Mouse (Mus musculus) MEL (cell line): ENCODE data around the gene Thada. TPM values are rescaled to one million over a fixed set of nuclear protein-coding genes. Genes with fewer than 3 reads are reported as not detected.

ENCODE experiments used
- BHLHE40 ChIP-seq: IDR thresholded peaks from 2 replicates; pipeline ENCODE4 v1.6.1; 2012; ENCODE audit warnings: low read depth, mild to moderate bottlenecking, inconsistent platforms, low read length, improper control_type of control experiment, borderline replicate concordance
- CHD1 ChIP-seq: IDR thresholded peaks from 2 replicates; pipeline ENCODE4 v1.6.1; 2012; ENCODE audit warnings: low read depth, mild to moderate bottlenecking, inconsistent platforms, low read length, improper control_type of control experiment
- CTCF ChIP-seq, 3 experiments: IDR thresholded peaks in 2 of 3; conservative IDR thresholded peaks in 1 of 3; 2 replicates each; pipeline ENCODE4 v1.5.1; 2011 to 2012; ENCODE audit warnings: low read length in 3 of 3, low read depth in 2 of 3, mild to moderate bottlenecking in 2 of 3, improper control_type of control experiment in 1 of 3, inconsistent platforms in 1 of 3, mixed read lengths in 1 of 3, moderate library complexity in 1 of 3; ENCODE audit not compliant: control insufficient read depth in 1 of 3, insufficient read depth in 1 of 3, poor library complexity in 1 of 3, severe bottlenecking in 1 of 3
- E2F4 ChIP-seq: IDR thresholded peaks from 2 replicates; pipeline ENCODE4 v1.6.1; 2011; ENCODE audit warnings: low read depth, low read length, improper control_type of control experiment, borderline replicate concordance
- JUND ChIP-seq: IDR thresholded peaks from 2 replicates; pipeline ENCODE4 v1.6.1; 2011; ENCODE audit warnings: low read depth, mild to moderate bottlenecking, improper control_type of control experiment, low read length
- KAT2A ChIP-seq: conservative IDR thresholded peaks from 2 replicates; pipeline ENCODE4 v1.6.1; 2012; ENCODE audit warnings: low read depth, low read length, improper control_type of control experiment, inconsistent platforms
- MAX ChIP-seq: IDR thresholded peaks from 2 replicates; pipeline ENCODE4 v1.6.1; 2011; ENCODE audit warnings: low read length, improper control_type of control experiment
- MEF2A ChIP-seq: IDR thresholded peaks from 2 replicates; pipeline ENCODE4 v1.6.1; 2014; ENCODE audit warnings: low read depth, mild to moderate bottlenecking, inconsistent platforms, low read length, improper control_type of control experiment; ENCODE audit not compliant: poor library complexity, insufficient replicate concordance, severe bottlenecking; ENCODE audit errors: extremely low read depth
- MXI1 ChIP-seq: IDR thresholded peaks from 2 replicates; pipeline ENCODE4 v1.6.1; 2011; ENCODE audit warnings: mild to moderate bottlenecking, low read depth, low read length, improper control_type of control experiment
- NRF1 ChIP-seq: IDR thresholded peaks from 2 replicates; pipeline ENCODE4 v1.6.1; 2014; ENCODE audit warnings: low read depth, mild to moderate bottlenecking, inconsistent platforms, low read length, improper control_type of control experiment, moderate library complexity; ENCODE audit not compliant: poor library complexity, insufficient read depth, severe bottlenecking
- POLR2AphosphoS5 ChIP-seq: IDR thresholded peaks from 2 replicates; pipeline ENCODE4 v1.6.1; 2012; ENCODE audit warnings: low read depth, borderline replicate concordance, mild to moderate bottlenecking, inconsistent platforms, low read length, moderate library complexity, mixed read lengths
- RCOR1 ChIP-seq: IDR thresholded peaks from 2 replicates; pipeline ENCODE4 v1.6.1; 2012; ENCODE audit warnings: low read depth, mild to moderate bottlenecking, inconsistent platforms, low read length, improper control_type of control experiment
- TBP ChIP-seq: IDR thresholded peaks from 2 replicates; pipeline ENCODE4 v1.8.0; 2011; ENCODE audit warnings: low read depth, low read length, improper control_type of control experiment
- UBTF ChIP-seq: IDR thresholded peaks from 2 replicates; pipeline ENCODE4 v1.6.1; 2012; ENCODE audit warnings: low read depth, mild to moderate bottlenecking, inconsistent platforms, low read length, improper control_type of control experiment, moderate library complexity, borderline replicate concordance; ENCODE audit not compliant: insufficient read depth
- USF1 ChIP-seq: IDR thresholded peaks from 2 replicates; pipeline ENCODE4 v1.6.1; 2014; ENCODE audit warnings: low read depth, mild to moderate bottlenecking, inconsistent platforms, low read length, improper control_type of control experiment, moderate library complexity
- USF2 ChIP-seq, 2 experiments: IDR thresholded peaks; 2 replicates each; pipeline ENCODE4 v1.6.1; 2011 to 2012; ENCODE audit warnings: improper control_type of control experiment in 2 of 2, low read length in 2 of 2, borderline replicate concordance in 1 of 2, inconsistent platforms in 1 of 2, low read depth in 1 of 2, mild to moderate bottlenecking in 1 of 2; ENCODE audit not compliant: insufficient read depth in 1 of 2
- ZC3H11A ChIP-seq: IDR thresholded peaks from 2 replicates; pipeline ENCODE4 v1.6.1; 2012; ENCODE audit warnings: low read depth, mild to moderate bottlenecking, inconsistent platforms, low read length, improper control_type of control experiment
- ZKSCAN1 ChIP-seq: IDR thresholded peaks from 2 replicates; pipeline ENCODE4 v1.6.1; 2012; ENCODE audit warnings: low read depth, mild to moderate bottlenecking, inconsistent platforms, low read length, improper control_type of control experiment, moderate library complexity
- ZMIZ1 ChIP-seq: IDR thresholded peaks from 2 replicates; pipeline ENCODE4 v1.6.1; 2012; ENCODE audit warnings: low read depth, mild to moderate bottlenecking, inconsistent platforms, low read length, improper control_type of control experiment, moderate library complexity
- polyA plus RNA-seq, 2 experiments: library from polyadenylated mRNA; stranded (reverse) in 1 of 2; unstranded in 1 of 2; fragments of >175 nt in 1 of 2; fragments of >200 nt in 1 of 2; gene quantifications; 2 replicates each; pipeline versions ENCODE4 v1.2.1 to v1.2.4; 2012; ENCODE audit warnings: low replicate concordance in 2 of 2, low read depth in 1 of 2; ENCODE audit not compliant: insufficient read length in 2 of 2, insufficient read depth in 1 of 2, missing spikeins in 1 of 2
- total RNA-seq: library from RNA; depleted of rRNA; stranded (reverse); fragments of 300-350 nt; gene quantifications from 2 replicates; pipeline ENCODE4 v1.2.3, GENCODE M21; 2012

Gene Thada
- total and polyA plus RNA-seq, 3 experiments = 19.8 to 20.6 TPM; not detected in 1

DNA sequence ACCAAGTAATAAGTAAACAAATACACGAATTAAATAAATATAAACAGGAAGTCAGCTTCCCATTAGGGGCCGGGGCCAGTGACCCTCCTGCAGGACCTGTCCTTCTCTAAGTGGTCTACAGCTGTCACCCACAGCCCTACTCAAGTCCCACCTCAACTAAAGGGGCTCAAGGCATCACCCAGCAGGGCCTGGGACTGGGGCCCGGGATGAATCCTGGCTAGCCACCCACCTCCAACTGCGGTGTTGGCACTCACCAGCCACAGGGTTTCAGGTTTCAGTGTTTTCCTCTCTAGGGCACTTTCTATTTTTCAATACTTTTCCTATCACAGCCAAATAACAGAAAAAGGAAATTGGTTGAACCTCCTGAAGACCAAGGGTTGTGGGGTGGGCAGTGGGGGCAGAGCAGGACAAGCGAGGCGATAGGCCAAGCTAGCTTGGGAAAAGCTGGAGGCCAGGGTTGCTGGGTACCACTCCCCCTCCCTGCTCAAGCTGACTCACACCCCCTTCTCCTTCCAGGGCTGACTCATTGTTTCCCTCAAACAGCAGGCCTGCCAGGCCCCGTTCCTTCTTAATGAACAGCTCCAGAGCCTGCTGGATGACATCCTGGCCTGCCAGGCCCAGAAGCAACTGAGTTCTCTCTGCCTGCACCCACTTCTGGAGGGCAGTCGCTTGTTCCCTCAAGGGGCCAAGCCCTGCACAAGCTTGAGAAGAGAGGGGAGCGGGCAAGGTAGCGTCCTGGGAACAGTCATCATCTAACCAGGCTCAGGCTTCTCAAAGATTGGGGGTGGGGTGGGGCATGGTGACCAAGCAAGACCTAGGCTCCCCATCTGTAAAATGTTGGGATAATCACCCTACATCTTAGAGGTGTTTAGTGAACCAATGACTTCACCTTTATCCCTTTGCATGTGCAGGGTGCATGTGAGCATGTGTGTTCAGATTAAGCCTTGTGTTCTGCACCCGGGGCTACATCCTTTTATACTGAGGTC, 317.2 kb downstream of the Thada start (continued):
- TF ChIP-seq NRF1 (no peak), POLR2AphosphoS5 (no peak), KAT2A (no peak), E2F4 (no peak), JUND (peak; percentile 90), CTCF (IDR thresholded peaks at IDR 0.05 in 2 of 3, conservative IDR thresholded peaks at IDR 0.05 in 1 of 3; ENCODE audit: control insufficient read depth in 1 of 3, insufficient read depth in 1 of 3, low read depth in 2 of 3, low read length in 3 of 3, poor library complexity in 1 of 3, severe bottlenecking in 1 of 3) (no peak), BHLHE40 (peak; percentile 15; the same call in 1 of the 2 replicates), ZKSCAN1 (no peak), ZMIZ1 (no peak), RCOR1 (peak; percentile 52; the same call in 1 of the 2 replicates), USF2 (IDR thresholded peaks at IDR 0.05; ENCODE audit: borderline replicate concordance in 1 of 2, insufficient read depth in 1 of 2, low read depth in 1 of 2, low read length in 2 of 2) (no peak), MEF2A (no peak), MAX (peak; percentile 55; the same call in 1 of the 2 replicates), MXI1 (peak; percentile 53; the same call in 1 of the 2 replicates), CHD1 (0 out of 2 replicates have a peak, but pooled peaks have one; percentile 82), ZC3H11A (no peak; the same call in 1 of the 2 replicates), USF1 (no peak), TBP (peak; percentile 36; the same call in 1 of the 2 replicates), UBTF (no peak)
- TF ChIP-seq, all 39 proteins: peak for 19
